Mouse (Mus musculus) liver, postnatal 0 days (tissue): ENCODE measurements at regions not wholly inside any gene's neighbourhood (a gene's known extent, or its start where the extent isn't known, plus 50 kb on each side); places are given as distances from the start of the nearest gene placed in this dataset.

Experiments used
- ATAC-seq: fragments of 200-750 bp; cut with Nextera tagmentation; 2 replicates; pipeline ENCODE4 v1.8.0; 2017; ENCODE audit warnings: mild to moderate bottlenecking, moderate library complexity
- DNase-seq: peaks from one replicate; pipeline ENCODE4 v3.0.0-alpha.2; 2016
- H3K27ac ChIP-seq: fragments of 300-500 bp; sonication (generic); 2 replicates; pipeline ENCODE4 v1.5.1; 2014; ENCODE audit warnings: antibody characterized with exemption, moderate library complexity, mild to moderate bottlenecking, low read depth
- H3K27me3 ChIP-seq: fragments of 300-500 bp; sonication (generic); 2 replicates; pipeline ENCODE4 v1.6.1; 2014; ENCODE audit warnings: low read length, control low read depth, mixed read lengths; ENCODE audit not compliant: insufficient read depth
- H3K36me3 ChIP-seq: fragments of 300-500 bp; sonication (generic); replicated peaks from 2 replicates; pipeline ENCODE4 v1.6.1; 2014; ENCODE audit warnings: mild to moderate bottlenecking, control low read depth, low read length, moderate library complexity, mixed read lengths; ENCODE audit not compliant: insufficient read depth
- H3K4me1 ChIP-seq: fragments of 300-500 bp; sonication (generic); 2 replicates; pipeline ENCODE4 v1.6.1; 2014; ENCODE audit warnings: antibody characterized with exemption, mild to moderate bottlenecking, control low read depth; ENCODE audit not compliant: insufficient read depth
- H3K4me2 ChIP-seq: fragments of 300-500 bp; sonication (generic); 2 replicates; pipeline ENCODE4 v1.6.1; 2014; ENCODE audit warnings: low read depth, mild to moderate bottlenecking, low read length, moderate library complexity, mixed read lengths
- H3K4me3 ChIP-seq: fragments of 300-500 bp; sonication (generic); 2 replicates; pipeline ENCODE4 v1.5.1; 2014; ENCODE audit warnings: low read depth, low read length
- H3K9ac ChIP-seq: fragments of 300-500 bp; sonication (generic); replicated peaks from 2 replicates; pipeline ENCODE4 v1.6.1; 2014; ENCODE audit warnings: mild to moderate bottlenecking, moderate library complexity
- H3K9me3 ChIP-seq: fragments of 300-500 bp; sonication (generic); 2 replicates; pipeline ENCODE4 v1.6.1; 2016; ENCODE audit warnings: mild to moderate bottlenecking, control low read depth, low read length, mixed read lengths
- CTCF ChIP-seq: sonication (generic); IDR thresholded peaks from 2 replicates; pipeline ENCODE4 v1.5.1; 2016; ENCODE audit warnings: antibody characterized with exemption, low read depth
- EP300 ChIP-seq: IDR thresholded peaks from 2 replicates; pipeline ENCODE4 v1.6.1; 2016; ENCODE audit warnings: antibody characterized with exemption, low read depth, mild to moderate bottlenecking
- WGBS: fragments of 180-500 bp; shearing (Covaris S2); extraction: QIAGEN DNeasy Blood & Tissue Kit; methylation state at CpG from one replicate; pipeline ENCODE4 v1.1.7; 2014; ENCODE audit not compliant: insufficient replicate concordance; 5-methylcytosine and 5-hydroxymethylcytosine counted together

- no peak for TF ChIP-seq EP300
- TF ChIP-seq CTCF, result no peak
- H3K27me3 ChIP-seq, result no peaks in the 10 kb centered on the region
- no peaks in the 10 kb centered on the region for H3K4me1 ChIP-seq
- no peaks in the 10 kb centered on the region for H3K36me3 ChIP-seq
- no peak overlapping the region for H3K4me2 ChIP-seq
- H3K9me3 ChIP-seq, result no peaks in the 10 kb centered on the region
- H3K27ac ChIP-seq, result no peak overlapping the region
- 68% methylated on average over 3 of the region's 3 CpGs for WGBS
- ATAC-seq (no peak), DNase-seq (no peak)
- H3K4me3 ChIP-seq, result no peak overlapping the region
- no peak overlapping the region for H3K9ac ChIP-seq
These were observed 58.7 kb upstream of the Adpgk start for GRCm38 (mm10) chr9:59232682-59233081.

GRCm38 (mm10) chr9:59231947-59232346 lies 59.4 kb upstream of the Adpgk start:
- Histone ChIP-seq H3K27ac (no peak overlapping the region), H3K4me1 (no peaks in the 10 kb centered on the region), H3K36me3 (no peaks in the 10 kb centered on the region), H3K27me3 (no peaks in the 10 kb centered on the region), H3K9ac (no peak overlapping the region), H3K9me3 (no peaks in the 10 kb centered on the region), H3K4me3 (no peak overlapping the region), H3K4me2 (no peak overlapping the region)
- 76% methylated on average over 7 of the region's 7 CpGs for WGBS
- DNase-seq (no peak), ATAC-seq (no peak)
- TF ChIP-seq EP300 (no peak), CTCF (no peak)

GRCm38 (mm10) chr9:59231186-59231585 lies 60.2 kb upstream of the Adpgk start:
- Histone ChIP-seq H3K4me2 (no peak overlapping the region), H3K36me3 (no peaks in the 10 kb centered on the region), H3K9me3 (no peaks in the 10 kb centered on the region), H3K4me1 (no peaks in the 10 kb centered on the region), H3K4me3 (no peak overlapping the region), H3K27ac (no peak overlapping the region), H3K9ac (no peak overlapping the region), H3K27me3 (no peaks in the 10 kb centered on the region)
- WGBS, result 74% methylated on average over 5 of the region's 5 CpGs
- no peak for DNase-seq
- no peak for ATAC-seq
- TF ChIP-seq CTCF, result no peak
- no peak for TF ChIP-seq EP300

- WGBS, result 73% methylated on average over 5 of the region's 5 CpGs
These were observed 61.2 kb upstream of the Adpgk start for GRCm38 (mm10) chr9:59230161-59230560.

GRCm38 (mm10) chr9:59227948-59228347 lies 63.4 kb upstream of the Adpgk start:
- DNase-seq (no peak), ATAC-seq (no peak)
- H3K27me3 ChIP-seq, result no peaks in the 10 kb centered on the region
- no peaks in the 10 kb centered on the region for H3K36me3 ChIP-seq
- H3K9me3 ChIP-seq, result no peaks in the 10 kb centered on the region
- H3K9ac ChIP-seq, result no peak overlapping the region
- H3K4me1 ChIP-seq, result no peaks in the 10 kb centered on the region
- H3K4me3 ChIP-seq, result no peak overlapping the region
- WGBS, result 50% methylated on average over 4 of the region's 4 CpGs
- no peak overlapping the region for H3K27ac ChIP-seq
- TF ChIP-seq EP300 (no peak), CTCF (no peak)
- H3K4me2 ChIP-seq, result no peak overlapping the region

More at GRCm38 (mm10) chr9:59230161-59230560, 61.2 kb upstream of the Adpgk start:
- H3K9ac ChIP-seq, result no peak overlapping the region
- no peaks in the 10 kb centered on the region for H3K27me3 ChIP-seq
- no peaks in the 10 kb centered on the region for H3K36me3 ChIP-seq
- no peak overlapping the region for H3K4me2 ChIP-seq
- H3K9me3 ChIP-seq, result no peaks in the 10 kb centered on the region
- H3K27ac ChIP-seq, result no peak overlapping the region
- DNase-seq (no peak), ATAC-seq (no peak)
- H3K4me1 ChIP-seq, result no peaks in the 10 kb centered on the region
- H3K4me3 ChIP-seq, result no peak overlapping the region
- TF ChIP-seq CTCF (no peak), EP300 (no peak)

GRCm38 (mm10) chr9:59226361-59226760 lies 65.0 kb upstream of the Adpgk start:
- ATAC-seq (no peak), DNase-seq (no peak)
- 77% methylated on average over 4 of the region's 4 CpGs for WGBS
- H3K4me2 ChIP-seq, result no peak overlapping the region
- no peaks in the 10 kb centered on the region for H3K9me3 ChIP-seq
- no peak overlapping the region for H3K9ac ChIP-seq
- no peak overlapping the region for H3K4me3 ChIP-seq
- TF ChIP-seq EP300 (no peak), CTCF (no peak)
- H3K4me1 ChIP-seq, result no peaks in the 10 kb centered on the region
- no peaks in the 10 kb centered on the region for H3K36me3 ChIP-seq
- H3K27ac ChIP-seq, result no peak overlapping the region
- no peaks in the 10 kb centered on the region for H3K27me3 ChIP-seq

GRCm38 (mm10) chr9:59219277-59219676 lies 72.1 kb upstream of the Adpgk start:
- H3K4me3 ChIP-seq, result no peak overlapping the region
- WGBS, result 77% methylated on average over 4 of the region's 4 CpGs
- no peaks in the 10 kb centered on the region for H3K9me3 ChIP-seq
- DNase-seq (no peak), ATAC-seq (no peak)
- H3K4me2 ChIP-seq, result no peak overlapping the region
- no peaks in the 10 kb centered on the region for H3K4me1 ChIP-seq
- no peaks in the 10 kb centered on the region for H3K27me3 ChIP-seq
- no peak overlapping the region for H3K27ac ChIP-seq
- H3K9ac ChIP-seq, result no peak overlapping the region
- H3K36me3 ChIP-seq, result no peaks in the 10 kb centered on the region
- no peak for TF ChIP-seq EP300
- TF ChIP-seq CTCF, result no peak
